Mouse (Mus musculus) midbrain, embryonic 12.5 days (tissue): ENCODE measurements around the gene Itga8. TPM values are rescaled to one million over a fixed set of nuclear protein-coding genes. Genes with fewer than 3 reads are reported as not detected.

Experiments
- ATAC-seq: fragments of 200-750 bp; cut with Nextera tagmentation; 2 replicates; pipeline ENCODE4 v1.8.0; 2017; ENCODE audit warnings: low read depth, moderate TSS enrichment, moderate library complexity; ENCODE audit not compliant: low FRiP score
- H3K27ac ChIP-seq: fragments of 300-500 bp; sonication (generic); replicated peaks from 2 replicates; pipeline ENCODE4 v1.5.1; 2016; ENCODE audit warnings: mild to moderate bottlenecking
- H3K27me3 ChIP-seq: fragments of 300-500 bp; sonication (generic); 2 replicates; pipeline ENCODE4 v1.6.1; 2016; ENCODE audit warnings: mild to moderate bottlenecking
- H3K36me3 ChIP-seq: fragments of 300-500 bp; sonication (generic); 2 replicates; pipeline ENCODE4 v1.6.1; 2016
- H3K4me1 ChIP-seq: fragments of 300-500 bp; sonication (generic); 2 replicates; pipeline ENCODE4 v1.6.1; 2016
- H3K4me2 ChIP-seq: fragments of 300-500 bp; sonication (generic); replicated peaks from 2 replicates; pipeline ENCODE4 v1.6.1; 2016; ENCODE audit warnings: mild to moderate bottlenecking, moderate library complexity
- H3K4me3 ChIP-seq: fragments of 300-500 bp; sonication (generic); 2 replicates; pipeline ENCODE4 v1.5.1; 2016; ENCODE audit warnings: mild to moderate bottlenecking
- H3K9ac ChIP-seq: fragments of 300-500 bp; sonication (generic); replicated peaks from 2 replicates; pipeline ENCODE4 v1.6.1; 2016; ENCODE audit warnings: mild to moderate bottlenecking, moderate library complexity
- H3K9me3 ChIP-seq: fragments of 300-500 bp; sonication (generic); 2 replicates; pipeline ENCODE4 v1.6.1; 2016; ENCODE audit warnings: mild to moderate bottlenecking
- WGBS: fragments of 180-500 bp; shearing (Covaris S2); methylation state at CpG from one replicate; pipeline ENCODE4 v1.1.7; 2016; 5-methylcytosine and 5-hydroxymethylcytosine counted together
- polyA plus RNA-seq: library from polyadenylated mRNA; unstranded; fragments of >200 nt; fragmentation: Nextera tagmentation; extraction: Ambion mirVana; gene quantifications from 2 replicates; pipeline ENCODE4 v1.2.1, GENCODE M21; 2016

Gene Itga8
- polyA plus RNA-seq, 1 experiment from 2014 or later: 2.8 TPM

GRCm38 (mm10) chr2:12180635-12181034 is 121.1 kb downstream of the Itga8 start:
- 78% methylated on average over 2 of the region's 2 CpGs for WGBS

GRCm38 (mm10) chr2:12174722-12175427 is 126.8 kb downstream of the Itga8 start:
- Histone ChIP-seq H3K9me3 (no peaks in the 10 kb centered on the region), H3K4me3 (no peak overlapping the region), H3K27ac (no peak overlapping the region), H3K9ac (no peak overlapping the region), H3K36me3 (no peaks in the 10 kb centered on the region), H3K27me3 (no peaks in the 10 kb centered on the region; the same call in 1 of the 2 replicates), H3K4me1 (no peaks in the 10 kb centered on the region), H3K4me2 (no peak overlapping the region)
- no peak for ATAC-seq
- WGBS: 39% methylated on average over 7 of the region's 7 CpGs

More at GRCm38 (mm10) chr2:12180635-12181034, 121.1 kb downstream of the Itga8 start:
- no peak for ATAC-seq
- Histone ChIP-seq H3K4me3 (no peak overlapping the region), H3K27me3 (no peaks in the 10 kb centered on the region), H3K9ac (no peak overlapping the region), H3K4me1 (no peaks in the 10 kb centered on the region), H3K4me2 (no peak overlapping the region), H3K36me3 (no peaks in the 10 kb centered on the region), H3K27ac (no peak overlapping the region), H3K9me3 (no peaks in the 10 kb centered on the region)

GRCm38 (mm10) chr2:12170221-12170620 is 131.5 kb downstream of the Itga8 start:
- Histone ChIP-seq H3K27me3 (no peaks in the 10 kb centered on the region; the same call in 1 of the 2 replicates), H3K36me3 (no peaks in the 10 kb centered on the region), H3K9ac (no peak overlapping the region), H3K4me2 (no peak overlapping the region), H3K4me3 (no peak overlapping the region), H3K27ac (no peak overlapping the region), H3K4me1 (no peaks in the 10 kb centered on the region), H3K9me3 (no peaks in the 10 kb centered on the region)
- ATAC-seq: no peak

- WGBS: 87% methylated on average over 3 of the region's 3 CpGs
- Histone ChIP-seq H3K27ac (no peak overlapping the region), H3K4me1 (no peaks in the 10 kb centered on the region), H3K36me3 (no peaks in the 10 kb centered on the region), H3K4me3 (no peak overlapping the region), H3K27me3 (no peaks in the 10 kb centered on the region), H3K9me3 (no peaks in the 10 kb centered on the region), H3K4me2 (no peak overlapping the region), H3K9ac (no peak overlapping the region)
- no peak; the same call in 1 of the 2 replicates for ATAC-seq
Measured at GRCm38 (mm10) chr2:12160486-12160885, 141.2 kb downstream of the Itga8 start.

GRCm38 (mm10) chr2:12157001-12157400 is 144.7 kb downstream of the Itga8 start:
- H3K4me3 ChIP-seq: no peak overlapping the region
- no peaks in the 10 kb centered on the region for H3K9me3 ChIP-seq
- no peak for ATAC-seq
- H3K27ac ChIP-seq: no peak overlapping the region
- H3K4me1 ChIP-seq: no peaks in the 10 kb centered on the region
- 49% methylated on average over 1 of the region's 1 CpGs for WGBS
- H3K4me2 ChIP-seq: no peak overlapping the region
- no peaks in the 10 kb centered on the region for H3K27me3 ChIP-seq
- no peak overlapping the region for H3K9ac ChIP-seq
- no peaks in the 10 kb centered on the region for H3K36me3 ChIP-seq

GRCm38 (mm10) chr2:12156401-12156800 is 145.3 kb downstream of the Itga8 start:
- Histone ChIP-seq H3K4me1 (no peaks in the 10 kb centered on the region), H3K27me3 (no peaks in the 10 kb centered on the region), H3K4me2 (no peak overlapping the region), H3K4me3 (no peak overlapping the region), H3K9ac (no peak overlapping the region), H3K36me3 (no peaks in the 10 kb centered on the region), H3K9me3 (no peaks in the 10 kb centered on the region), H3K27ac (no peak overlapping the region)
- WGBS: 82% methylated on average over 3 of the region's 3 CpGs
- no peak for ATAC-seq

GRCm38 (mm10) chr2:12154676-12155075 is 147.0 kb downstream of the Itga8 start:
- no peaks in the 10 kb centered on the region for H3K36me3 ChIP-seq
- H3K27me3 ChIP-seq: no peaks in the 10 kb centered on the region
- H3K4me3 ChIP-seq: no peak overlapping the region
- WGBS: 89% methylated on average over 6 of the region's 6 CpGs
- no peak overlapping the region for H3K9ac ChIP-seq
- no peak overlapping the region for H3K27ac ChIP-seq
- H3K4me2 ChIP-seq: no peak overlapping the region
- H3K9me3 ChIP-seq: no peaks in the 10 kb centered on the region
- H3K4me1 ChIP-seq: no peaks in the 10 kb centered on the region
- ATAC-seq: no peak

GRCm38 (mm10) chr2:12153551-12153950 is 148.2 kb downstream of the Itga8 start:
- H3K4me2 ChIP-seq: no peak overlapping the region
- H3K4me3 ChIP-seq: no peak overlapping the region
- no peak overlapping the region for H3K27ac ChIP-seq
- no peaks in the 10 kb centered on the region for H3K9me3 ChIP-seq
- no peak for ATAC-seq
- 92% methylated on average over 1 of the region's 1 CpGs for WGBS
- no peak overlapping the region for H3K9ac ChIP-seq
- no peaks in the 10 kb centered on the region for H3K4me1 ChIP-seq
- no peaks in the 10 kb centered on the region for H3K27me3 ChIP-seq
- H3K36me3 ChIP-seq: no peaks in the 10 kb centered on the region

GRCm38 (mm10) chr2:12147902-12148301 is 153.8 kb downstream of the Itga8 start:
- Histone ChIP-seq H3K4me2 (no peak overlapping the region), H3K4me3 (no peak overlapping the region), H3K9me3 (no peaks in the 10 kb centered on the region), H3K4me1 (no peaks in the 10 kb centered on the region), H3K27me3 (no peaks in the 10 kb centered on the region), H3K9ac (no peak overlapping the region), H3K36me3 (no peaks in the 10 kb centered on the region), H3K27ac (no peak overlapping the region)
- ATAC-seq: no peak
- WGBS: 73% methylated on average over 2 of the region's 2 CpGs

GRCm38 (mm10) chr2:12146612-12147011 is 155.1 kb downstream of the Itga8 start:
- WGBS: 58% methylated on average over 2 of the region's 2 CpGs
- no peak for ATAC-seq
- Histone ChIP-seq H3K4me2 (no peak overlapping the region), H3K36me3 (no peaks in the 10 kb centered on the region), H3K4me1 (no peaks in the 10 kb centered on the region), H3K9ac (no peak overlapping the region), H3K27me3 (no peaks in the 10 kb centered on the region), H3K9me3 (no peaks in the 10 kb centered on the region), H3K4me3 (no peak overlapping the region), H3K27ac (no peak overlapping the region)

- no peaks in the 10 kb centered on the region for H3K9me3 ChIP-seq
- WGBS: 85% methylated on average over 5 of the region's 5 CpGs
- H3K4me2 ChIP-seq: no peak overlapping the region
- no peak overlapping the region for H3K9ac ChIP-seq
- no peaks in the 10 kb centered on the region for H3K4me1 ChIP-seq
- no peak for ATAC-seq
- no peaks in the 10 kb centered on the region for H3K27me3 ChIP-seq
- no peaks in the 10 kb centered on the region for H3K36me3 ChIP-seq
- H3K27ac ChIP-seq: no peak overlapping the region
- no peak overlapping the region for H3K4me3 ChIP-seq
Measured at GRCm38 (mm10) chr2:12138765-12139368, 162.9 kb downstream of the Itga8 start.

GRCm38 (mm10) chr2:12126580-12126979 is 175.1 kb downstream of the Itga8 start:
- H3K27ac ChIP-seq: no peak overlapping the region
- no peak for ATAC-seq
- no peaks in the 10 kb centered on the region for H3K9me3 ChIP-seq
- H3K27me3 ChIP-seq: no peaks in the 10 kb centered on the region
- H3K4me1 ChIP-seq: no peaks in the 10 kb centered on the region
- no peaks in the 10 kb centered on the region for H3K36me3 ChIP-seq
- H3K4me3 ChIP-seq: no peak overlapping the region
- no peak overlapping the region for H3K9ac ChIP-seq
- H3K4me2 ChIP-seq: no peak overlapping the region
